Mouse (Mus musculus): Measurements from ENCODE around the gene Ell2. TPM values are rescaled to one million over a fixed set of nuclear protein-coding genes. Genes with fewer than 3 reads are reported as not detected.
A peak's percentile ranks its signal among the peaks of the same experiment; 100 is the strongest.

Ell2 gene
- polyA plus RNA-seq, 2 experiments from 2014 or later: 3.4 to 3.5 TPM

- no peak for ATAC-seq
These were observed 64.2 kb downstream of the Ell2 start for GRCm38 (mm10) chr13:75770744-75771143.

- ATAC-seq: no peak
These were observed 64.8 kb downstream of the Ell2 start for GRCm38 (mm10) chr13:75771404-75771803.

GRCm38 (mm10) chr13:75771984-75772730 is 65.6 kb downstream of the Ell2 start:
- ATAC-seq: no peak

- ATAC-seq: no peak
These were observed 69.4 kb downstream of the Ell2 start for GRCm38 (mm10) chr13:75775961-75776360.

- no peak for ATAC-seq
These were observed 70.1 kb downstream of the Ell2 start for GRCm38 (mm10) chr13:75776692-75777091.

GRCm38 (mm10) chr13:75778156-75778555 is 71.6 kb downstream of the Ell2 start:
- ATAC-seq: no peak

GRCm38 (mm10) chr13:75779169-75779568 is 72.6 kb downstream of the Ell2 start:
- ATAC-seq: no peak

GRCm38 (mm10) chr13:75780096-75780495 is 73.5 kb downstream of the Ell2 start:
- ATAC-seq: no peak

GRCm38 (mm10) chr13:75785726-75786125 is 79.2 kb downstream of the Ell2 start:
- no peak for ATAC-seq

- ATAC-seq: no peak
These were observed 79.7 kb downstream of the Ell2 start for GRCm38 (mm10) chr13:75786264-75786663.

- no peak for ATAC-seq
These were observed 80.8 kb downstream of the Ell2 start for GRCm38 (mm10) chr13:75787364-75787763.

GRCm38 (mm10) chr13:75788178-75788577 is 81.6 kb downstream of the Ell2 start:
- no peak for ATAC-seq

GRCm38 (mm10) chr13:75789061-75789834 is 82.7 kb downstream of the Ell2 start:
- no peak for ATAC-seq

- no peak for ATAC-seq
These were observed 84.1 kb downstream of the Ell2 start for GRCm38 (mm10) chr13:75790550-75791205.

- peak; percentile 11 for ATAC-seq
These were observed 87.5 kb downstream of the Ell2 start for GRCm38 (mm10) chr13:75793863-75794629.

- ATAC-seq: peak; percentile 98
These were observed 91.0 kb downstream of the Ell2 start for GRCm38 (mm10) chr13:75797369-75798141.

GRCm38 (mm10) chr13:75798413-75799302 is 92.1 kb downstream of the Ell2 start:
- ATAC-seq: no peak

- ATAC-seq: no peak
These were observed 92.9 kb downstream of the Ell2 start for GRCm38 (mm10) chr13:75799421-75799820.

GRCm38 (mm10) chr13:75807969-75808368 is 101.4 kb downstream of the Ell2 start:
- ATAC-seq: no peak

- ATAC-seq: no peak
These were observed 103.4 kb downstream of the Ell2 start for GRCm38 (mm10) chr13:75809957-75810356.

GRCm38 (mm10) chr13:75817183-75817582 is 110.6 kb downstream of the Ell2 start:
- no peak for ATAC-seq

All from CD4-positive, CD25-positive, alpha-beta regulatory T cell, adult 4 months (primary cell).